Mouse (Mus musculus) lung, embryonic 14.5 days (tissue): ENCODE measurements at regions not wholly inside any gene's neighbourhood (a gene's known extent, or its start where the extent isn't known, plus 50 kb on each side); places are given as distances from the start of the nearest gene placed in this dataset.

Experiments used
- ATAC-seq: fragments of 200-750 bp; cut with Nextera tagmentation; 2 replicates; pipeline ENCODE4 v1.8.0; 2017; ENCODE audit warnings: mild to moderate bottlenecking, moderate TSS enrichment, moderate library complexity; ENCODE audit not compliant: insufficient read depth
- DNase-seq: peaks from one replicate; pipeline ENCODE4 v3.0.0-alpha.2; 2015
- H3K27ac ChIP-seq: fragments of 300-500 bp; sonication (generic); 2 replicates; pipeline ENCODE4 v1.5.1; 2014; ENCODE audit warnings: low read depth, mild to moderate bottlenecking, moderate library complexity
- H3K27me3 ChIP-seq: fragments of 300-500 bp; sonication (generic); 2 replicates; pipeline ENCODE4 v1.6.1; 2014; ENCODE audit warnings: low read length, control low read depth; ENCODE audit not compliant: insufficient read depth
- H3K36me3 ChIP-seq: fragments of 300-500 bp; sonication (generic); 2 replicates; pipeline ENCODE4 v1.6.1; 2014; ENCODE audit warnings: control low read depth; ENCODE audit not compliant: insufficient read depth
- H3K4me1 ChIP-seq: fragments of 300-500 bp; sonication (generic); 2 replicates; pipeline ENCODE4 v1.6.1; 2014; ENCODE audit warnings: antibody characterized with exemption, control low read depth; ENCODE audit not compliant: insufficient read depth
- H3K4me2 ChIP-seq: fragments of 300-500 bp; sonication (generic); 2 replicates; pipeline ENCODE4 v1.6.1; 2014; ENCODE audit warnings: mild to moderate bottlenecking
- H3K4me3 ChIP-seq: fragments of 300-500 bp; sonication (generic); 2 replicates; pipeline ENCODE4 v1.5.1; 2014; ENCODE audit warnings: low read depth, low read length
- H3K9ac ChIP-seq: fragments of 300-500 bp; sonication (generic); 2 replicates; pipeline ENCODE4 v1.6.1; 2014
- H3K9me3 ChIP-seq: fragments of 300-500 bp; sonication (generic); 2 replicates; pipeline ENCODE4 v1.6.1; 2016; ENCODE audit warnings: low read depth, low read length, control low read depth
- CTCF ChIP-seq: IDR thresholded peaks from 2 replicates; pipeline ENCODE4 v1.5.1; 2016; ENCODE audit warnings: antibody characterized with exemption, low read depth
- WGBS: fragments of 180-500 bp; shearing (Covaris S2); extraction: QIAGEN DNeasy Blood & Tissue Kit; methylation state at CpG from one replicate; pipeline ENCODE4 v1.1.7; 2014; 5-methylcytosine and 5-hydroxymethylcytosine counted together

DNA sequence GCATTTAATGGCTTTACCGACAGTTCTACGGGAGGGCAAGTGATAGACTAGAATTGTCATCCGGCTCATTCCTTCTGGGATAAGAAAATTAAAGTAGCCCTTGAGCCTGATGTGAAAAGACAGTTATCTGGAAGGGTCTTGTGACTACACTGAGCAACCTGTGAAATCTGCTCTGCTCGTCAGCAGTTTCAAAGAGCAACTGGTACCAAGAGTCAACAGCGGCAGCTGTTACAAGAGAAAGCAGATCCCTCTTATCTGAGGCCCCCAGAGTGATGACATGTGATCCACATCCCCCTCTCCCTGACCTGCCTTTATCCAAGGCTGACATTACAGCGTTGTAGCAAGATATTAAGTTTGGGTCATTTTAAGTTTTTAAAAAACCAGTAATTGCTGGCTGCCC lies 52.6 kb upstream of the Unc13c start:
- TF ChIP-seq CTCF = no peak
- Histone ChIP-seq H3K27me3 (no peaks in the 10 kb centered on the region), H3K27ac (no peak overlapping the region), H3K36me3 (no peaks in the 10 kb centered on the region), H3K9me3 (no peaks in the 10 kb centered on the region), H3K4me2 (no peak overlapping the region), H3K4me1 (no peaks in the 10 kb centered on the region), H3K4me3 (no peak overlapping the region), H3K9ac (no peak overlapping the region)
- WGBS = 8% methylated on average over 6 of the region's 6 CpGs
- DNase-seq (no peak), ATAC-seq (no peak)

DNA sequence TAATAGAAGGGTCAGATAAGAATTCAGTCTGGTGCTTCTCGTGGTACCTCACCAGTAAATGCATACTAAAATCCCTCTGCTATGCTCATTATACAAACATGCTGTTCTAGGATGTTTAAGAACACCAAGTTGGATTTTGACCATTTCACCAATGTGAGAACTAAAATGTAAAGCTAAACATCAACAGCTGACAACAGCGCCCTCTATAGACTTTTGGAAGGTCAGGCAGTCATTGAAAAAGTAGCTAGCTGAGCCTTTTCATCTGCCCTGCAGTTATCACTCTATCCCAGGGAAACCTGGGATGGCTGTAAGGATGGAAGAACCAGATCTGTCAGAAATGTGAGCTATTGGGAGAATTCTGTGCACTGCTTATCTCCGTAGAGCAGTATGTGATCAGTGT lies 55.2 kb upstream of the Unc13c start:
- H3K27me3 ChIP-seq = no peaks in the 10 kb centered on the region
- 57% methylated on average over 3 of the region's 3 CpGs for WGBS
- TF ChIP-seq CTCF = no peak; the same call in 1 of the 2 replicates
- DNase-seq (peak; percentile 5), ATAC-seq (no peak)
- no peak overlapping the region for H3K4me3 ChIP-seq
- no peak overlapping the region for H3K27ac ChIP-seq
- no peak overlapping the region for H3K9ac ChIP-seq
- H3K9me3 ChIP-seq = no peaks in the 10 kb centered on the region
- no peak overlapping the region for H3K4me2 ChIP-seq
- no peaks in the 10 kb centered on the region for H3K4me1 ChIP-seq
- no peaks in the 10 kb centered on the region for H3K36me3 ChIP-seq

DNA sequence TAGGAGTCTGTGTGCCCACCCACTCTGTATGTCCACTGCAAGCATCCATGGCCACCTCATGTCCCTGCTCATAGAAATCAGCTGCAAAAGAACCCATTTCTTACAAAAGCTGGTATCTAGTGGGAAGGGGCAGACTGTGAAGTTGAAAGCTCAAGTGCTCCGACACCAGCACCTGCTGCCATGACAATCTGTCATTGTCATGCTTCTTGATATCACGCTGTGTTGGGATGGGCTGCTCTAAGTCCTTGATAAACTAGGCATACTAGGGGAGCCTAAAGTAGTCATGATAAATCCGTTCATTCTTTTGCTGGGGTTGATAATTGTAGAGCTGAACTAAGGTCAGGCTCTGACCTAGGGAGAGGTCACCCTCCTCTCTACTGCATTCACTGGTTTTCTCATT lies 57.4 kb upstream of the Unc13c start:
- no peaks in the 10 kb centered on the region for H3K4me1 ChIP-seq
- TF ChIP-seq CTCF = no peak
- ATAC-seq = no peak
- no peak overlapping the region for H3K27ac ChIP-seq
- no peaks in the 10 kb centered on the region for H3K27me3 ChIP-seq
- WGBS = 32% methylated on average over 3 of the region's 3 CpGs
- no peak overlapping the region for H3K9ac ChIP-seq
- DNase-seq = no peak
- H3K4me3 ChIP-seq = no peak overlapping the region
- H3K4me2 ChIP-seq = no peak overlapping the region
- H3K36me3 ChIP-seq = no peaks in the 10 kb centered on the region
- H3K9me3 ChIP-seq = no peaks in the 10 kb centered on the region

DNA sequence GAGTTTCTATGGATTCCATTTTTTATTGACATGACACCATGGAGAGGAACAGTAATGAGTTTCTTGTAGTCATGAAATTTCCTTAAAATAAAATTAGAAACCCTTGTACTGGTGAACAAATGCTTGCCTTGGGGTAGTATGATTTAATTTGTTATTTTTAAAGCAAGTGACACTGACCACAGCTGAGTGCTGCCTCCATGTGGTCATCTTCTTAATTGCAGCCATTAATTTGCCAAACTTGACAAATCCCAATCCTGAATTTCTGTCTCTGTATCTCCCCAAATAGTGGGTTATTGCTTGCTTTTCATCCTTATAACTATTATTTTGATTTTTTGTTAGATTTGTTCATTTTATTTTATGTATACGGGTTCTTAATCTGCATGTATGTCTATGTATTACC lies 59.7 kb upstream of the Unc13c start:
- H3K9ac ChIP-seq = no peak overlapping the region
- H3K27me3 ChIP-seq = no peaks in the 10 kb centered on the region
- no peak overlapping the region for H3K4me2 ChIP-seq
- H3K9me3 ChIP-seq = no peaks in the 10 kb centered on the region
- DNase-seq (peak; percentile 55), ATAC-seq (no peak)
- H3K4me3 ChIP-seq = no peak overlapping the region
- H3K4me1 ChIP-seq = no peaks in the 10 kb centered on the region
- WGBS = 48% methylated on average over 1 of the region's 1 CpGs
- H3K36me3 ChIP-seq = no peaks in the 10 kb centered on the region
- no peak overlapping the region for H3K27ac ChIP-seq
- TF ChIP-seq CTCF = peak; percentile 62

DNA sequence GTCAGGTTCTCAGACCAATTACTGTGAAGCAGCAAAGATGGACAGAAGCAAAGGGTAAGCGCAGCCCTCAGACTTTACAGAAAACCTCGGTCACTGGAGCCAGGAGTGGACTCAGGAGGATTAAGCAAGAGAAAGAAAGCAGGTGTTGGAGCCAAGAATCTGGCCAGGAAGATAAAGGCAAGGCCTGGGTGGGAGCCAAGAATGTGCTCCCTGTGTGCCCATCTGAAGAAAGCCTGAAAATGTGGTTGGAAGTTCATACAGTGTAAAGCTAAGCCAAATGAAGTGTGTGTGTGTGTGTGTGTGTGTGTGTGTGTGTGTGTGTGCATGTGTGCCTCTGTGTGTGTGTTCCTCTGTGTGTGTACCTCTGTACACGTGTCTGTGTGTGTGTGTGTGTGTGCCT lies 64.2 kb upstream of the Wdr72 start:
- no peaks in the 10 kb centered on the region for H3K36me3 ChIP-seq
- 0 out of 2 replicates have a peak, but pooled peaks cover 3% of the 10 kb centered on the region for H3K4me1 ChIP-seq
- no peaks in the 10 kb centered on the region for H3K27me3 ChIP-seq
- H3K4me3 ChIP-seq = no peak overlapping the region
- H3K9ac ChIP-seq = no peak overlapping the region
- DNase-seq = peak; percentile 61
- H3K27ac ChIP-seq = no peak overlapping the region
- WGBS = 63% methylated on average over 3 of the region's 3 CpGs
- H3K9me3 ChIP-seq = no peaks in the 10 kb centered on the region
- TF ChIP-seq CTCF = no peak
- ATAC-seq = peak; percentile 68
- H3K4me2 ChIP-seq = no peak overlapping the region

DNA sequence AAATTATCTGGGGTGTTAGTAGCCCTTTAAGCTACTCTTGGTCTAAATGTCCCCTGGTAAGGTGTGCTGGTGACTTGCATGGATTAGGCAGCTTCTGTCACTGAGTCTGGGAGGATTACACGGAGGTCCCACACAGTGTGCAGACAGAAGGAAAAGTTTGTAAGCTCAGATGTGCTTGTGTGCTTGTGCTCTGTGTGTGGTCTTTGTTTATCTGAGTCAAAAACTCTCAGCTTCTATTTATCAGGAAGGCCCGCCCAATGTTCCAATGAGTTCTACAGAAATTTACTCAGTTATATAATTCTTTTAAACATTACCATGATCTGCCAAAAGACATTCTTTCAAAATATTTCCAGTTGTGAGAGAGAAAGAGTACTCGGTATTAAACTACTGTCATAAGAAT lies 60.4 kb upstream of the Wdr72 start:
- Histone ChIP-seq H3K9me3 (no peaks in the 10 kb centered on the region), H3K4me3 (no peak overlapping the region), H3K27me3 (no peaks in the 10 kb centered on the region), H3K4me1 (0 out of 2 replicates have a peak, but pooled peaks cover 3% of the 10 kb centered on the region), H3K9ac (no peak overlapping the region), H3K4me2 (no peak overlapping the region), H3K27ac (no peak overlapping the region), H3K36me3 (no peaks in the 10 kb centered on the region)
- no peak for ATAC-seq
- 33% methylated on average over 3 of the region's 3 CpGs for WGBS
- TF ChIP-seq CTCF = no peak
- DNase-seq = peak; percentile 56

DNA sequence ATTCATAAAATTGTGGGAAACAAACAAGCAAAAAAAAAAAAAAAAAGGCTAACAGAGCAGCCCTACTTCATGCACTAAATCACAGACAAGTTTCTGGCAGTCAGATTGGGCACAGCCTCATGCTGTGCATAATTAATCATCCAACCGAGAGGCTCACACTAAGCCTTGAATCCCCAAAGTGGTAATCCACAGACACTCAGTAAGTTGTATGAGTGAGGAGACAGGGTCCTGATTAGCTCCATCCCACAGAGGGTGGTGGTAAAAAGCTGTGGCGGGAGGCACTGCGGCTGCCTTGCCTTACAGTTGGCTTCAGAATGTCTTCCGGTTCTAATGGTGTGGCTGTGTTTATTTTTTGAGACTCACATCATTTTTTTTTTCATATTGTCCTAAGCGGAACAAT lies 53.4 kb upstream of the Wdr72 start:
- Histone ChIP-seq H3K4me1 (no peaks in the 10 kb centered on the region), H3K9ac (no peak overlapping the region), H3K27me3 (no peaks in the 10 kb centered on the region), H3K4me2 (no peak overlapping the region), H3K27ac (no peak overlapping the region), H3K36me3 (no peaks in the 10 kb centered on the region), H3K4me3 (no peak overlapping the region), H3K9me3 (no peaks in the 10 kb centered on the region)
- DNase-seq (peak; percentile 67), ATAC-seq (peak; percentile 84)
- WGBS = 27% methylated on average over 5 of the region's 5 CpGs
- no peak for TF ChIP-seq CTCF

DNA sequence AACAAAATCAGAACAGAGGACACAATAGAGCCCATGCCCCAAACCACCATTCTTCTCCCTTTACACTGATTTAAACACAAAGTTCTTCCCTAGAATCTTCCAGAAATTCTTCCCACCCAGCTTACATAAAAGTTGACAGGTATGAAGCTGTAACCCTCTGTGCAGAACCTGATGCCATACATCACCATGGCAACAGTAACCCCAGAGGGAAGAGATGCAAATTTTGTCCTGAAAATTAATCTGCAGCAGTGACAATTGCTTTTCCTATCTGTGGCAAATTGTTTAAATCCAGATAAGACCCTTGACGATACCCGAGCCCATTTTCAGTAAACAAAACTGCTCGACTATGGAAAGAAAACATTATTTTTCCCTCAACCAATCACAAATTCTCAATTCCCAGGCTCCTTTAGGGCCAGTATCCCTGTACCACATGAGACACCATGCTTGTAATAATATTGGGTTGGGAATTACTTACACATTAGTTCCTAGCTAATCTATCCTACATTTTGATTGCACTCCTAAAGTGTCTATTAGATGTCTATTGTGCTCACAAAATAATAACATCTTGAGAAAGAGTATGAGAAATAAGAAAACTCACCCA lies 52.6 kb upstream of the Wdr72 start:
- Histone ChIP-seq H3K4me3 (no peak overlapping the region), H3K9ac (no peak overlapping the region), H3K9me3 (no peaks in the 10 kb centered on the region), H3K27ac (no peak overlapping the region), H3K4me2 (no peak overlapping the region), H3K27me3 (no peaks in the 10 kb centered on the region), H3K36me3 (no peaks in the 10 kb centered on the region), H3K4me1 (no peaks in the 10 kb centered on the region)
- no peak for TF ChIP-seq CTCF
- no peak for ATAC-seq
- 29% methylated on average over 3 of the region's 3 CpGs for WGBS
- no peak for DNase-seq
